Mouse (Mus musculus) C2C12 (cell line): ENCODE measurements around the gene Emsy. TPM values are rescaled to one million over a fixed set of nuclear protein-coding genes. Genes with fewer than 3 reads are reported as not detected.

ENCODE experiments used
- H3K27me3 ChIP-seq: one replicate; pipeline ENCODE4 v1.6.1; 2011; ENCODE audit not compliant: control insufficient read depth, insufficient read depth, insufficient read length
- H3K36me3 ChIP-seq: one replicate; pipeline ENCODE4 v1.6.1; 2011; ENCODE audit not compliant: control insufficient read depth, insufficient read depth
- H3K4me3 ChIP-seq: one replicate; pipeline ENCODE4 v1.5.1; 2011; ENCODE audit warnings: mild to moderate bottlenecking, control low read depth; ENCODE audit not compliant: poor library complexity, insufficient read depth, severe bottlenecking
- H3K79me2 ChIP-seq: one replicate; pipeline ENCODE4 v1.6.1; 2011; ENCODE audit not compliant: control insufficient read depth, insufficient read depth
- H3K79me3 ChIP-seq: one replicate; pipeline ENCODE4 v1.6.1; 2011; ENCODE audit warnings: low read depth, control low read depth
- H3ac ChIP-seq: one replicate; pipeline ENCODE3; 2011; ENCODE audit warnings: low read depth; ENCODE audit not compliant: control insufficient read depth, insufficient read length
- CEBPB ChIP-seq: IDR thresholded peaks from one replicate; pipeline ENCODE4 v1.6.1; 2011; ENCODE audit warnings: low read depth, mild to moderate bottlenecking, control low read depth, moderate library complexity
- CTCF ChIP-seq: IDR thresholded peaks from one replicate; pipeline ENCODE4 v1.5.1; 2011; ENCODE audit not compliant: control insufficient read depth, insufficient read depth, insufficient read length
- FOSL1 ChIP-seq: IDR thresholded peaks from one replicate; pipeline ENCODE4 v1.8.0; 2011; ENCODE audit warnings: mild to moderate bottlenecking, low read length; ENCODE audit not compliant: poor library complexity, insufficient read depth, severe bottlenecking
- MAX ChIP-seq: IDR thresholded peaks from one replicate; pipeline ENCODE4 v1.6.1; 2011; ENCODE audit warnings: mild to moderate bottlenecking, control low read depth
- MYOD1 ChIP-seq: IDR thresholded peaks from one replicate; pipeline ENCODE4 v1.6.1; 2011; ENCODE audit warnings: low read depth; ENCODE audit not compliant: control insufficient read depth, insufficient read length
- MYOG ChIP-seq: IDR thresholded peaks from one replicate; pipeline ENCODE4 v1.6.1; 2011; ENCODE audit not compliant: control insufficient read depth, insufficient read length; ENCODE audit errors: extremely low read depth
- USF1 ChIP-seq: IDR thresholded peaks from one replicate; pipeline ENCODE4 v1.6.1; 2011; ENCODE audit warnings: low read depth, mild to moderate bottlenecking, control low read depth, moderate library complexity
- polyA plus RNA-seq: library from polyadenylated mRNA; unstranded; fragments of >200 nt; fragmentation: generic; extraction: Trizol; gene quantifications from one replicate; pipeline ENCODE4 v1.2.1, GENCODE M21; 2012; ENCODE audit warnings: missing spikeins

Gene Emsy
- polyA plus RNA-seq, 1 experiment, result 12.1 TPM

GRCm38 (mm10) chr7:98542267-98542666 is 114.3 kb downstream of the Emsy start:
- H3ac ChIP-seq, result no peak overlapping the region
- H3K4me3 ChIP-seq, result no peak overlapping the region
- H3K79me2 ChIP-seq, result no peaks in the 10 kb centered on the region
- TF ChIP-seq USF1, result no peak
- TF ChIP-seq MAX, result no peak
- TF ChIP-seq MYOD1, result no peak
- TF ChIP-seq CTCF, result no peak
- TF ChIP-seq CEBPB, result no peak
- no peak for TF ChIP-seq MYOG
- TF ChIP-seq FOSL1, result no peak
- no peaks in the 10 kb centered on the region for H3K79me3 ChIP-seq
- no peaks in the 10 kb centered on the region for H3K36me3 ChIP-seq
- H3K27me3 ChIP-seq, result no peaks in the 10 kb centered on the region

- H3K79me2 ChIP-seq, result no peaks in the 10 kb centered on the region
Measured at GRCm38 (mm10) chr7:98541564-98541963, 115.0 kb downstream of the Emsy start.

GRCm38 (mm10) chr7:98540879-98541278 is 115.7 kb downstream of the Emsy start:
- H3K27me3 ChIP-seq, result no peaks in the 10 kb centered on the region
- H3ac ChIP-seq, result no peak overlapping the region
- TF ChIP-seq USF1, result no peak
- TF ChIP-seq MYOD1, result no peak
- TF ChIP-seq MAX, result no peak
- TF ChIP-seq CTCF, result no peak
- no peak for TF ChIP-seq CEBPB
- TF ChIP-seq MYOG, result no peak
- no peak for TF ChIP-seq FOSL1
- H3K36me3 ChIP-seq, result no peaks in the 10 kb centered on the region
- no peaks in the 10 kb centered on the region for H3K79me2 ChIP-seq
- no peak overlapping the region for H3K4me3 ChIP-seq
- H3K79me3 ChIP-seq, result no peaks in the 10 kb centered on the region

More at GRCm38 (mm10) chr7:98541564-98541963, 115.0 kb downstream of the Emsy start:
- Histone ChIP-seq H3K36me3 (no peaks in the 10 kb centered on the region), H3K79me3 (no peaks in the 10 kb centered on the region), H3K4me3 (no peak overlapping the region), H3K27me3 (no peaks in the 10 kb centered on the region), H3ac (no peak overlapping the region)
- TF ChIP-seq MAX (no peak), MYOG (no peak), FOSL1 (no peak), CTCF (no peak)

GRCm38 (mm10) chr7:98537967-98538573 is 118.5 kb downstream of the Emsy start:
- H3K79me2 ChIP-seq, result no peaks in the 10 kb centered on the region
- H3ac ChIP-seq, result no peak overlapping the region
- no peak overlapping the region for H3K4me3 ChIP-seq
- H3K27me3 ChIP-seq, result no peaks in the 10 kb centered on the region
- H3K36me3 ChIP-seq, result no peaks in the 10 kb centered on the region
- H3K79me3 ChIP-seq, result no peaks in the 10 kb centered on the region
- TF ChIP-seq CTCF, result no peak
- no peak for TF ChIP-seq MAX
- TF ChIP-seq USF1, result no peak
- no peak for TF ChIP-seq MYOD1
- TF ChIP-seq CEBPB, result no peak
- no peak for TF ChIP-seq MYOG
- no peak for TF ChIP-seq FOSL1

- Histone ChIP-seq H3K79me2 (no peaks in the 10 kb centered on the region), H3ac (no peak overlapping the region), H3K36me3 (no peaks in the 10 kb centered on the region), H3K79me3 (no peaks in the 10 kb centered on the region), H3K27me3 (no peaks in the 10 kb centered on the region), H3K4me3 (no peak overlapping the region)
- no peak for TF ChIP-seq MYOD1
- TF ChIP-seq MAX, result no peak
- TF ChIP-seq FOSL1, result no peak
- TF ChIP-seq CTCF, result no peak
- no peak for TF ChIP-seq CEBPB
- TF ChIP-seq MYOG, result no peak
- TF ChIP-seq USF1, result no peak
Measured at GRCm38 (mm10) chr7:98537210-98537966, 119.2 kb downstream of the Emsy start.

Other genes starting within 250 kb of the Emsy start
- gene Gucy2d, start 216.4 kb downstream of the Emsy start, polyA plus RNA-seq, result not detected
- 0.01 TPM for gene Lrrc32, start 167.5 kb downstream of the Emsy start, polyA plus RNA-seq
- gene Thap12, start 46.3 kb upstream of the Emsy start, polyA plus RNA-seq, result 22.3 TPM
- 0.44 TPM for gene Wnt11, start 178.3 kb upstream of the Emsy start, polyA plus RNA-seq